Mouse (Mus musculus) heart, adult 2 months (tissue): ENCODE measurements around the gene Sectm1a.

Source experiments
- CTCF ChIP-seq: fragments of 200-600 bp; IDR thresholded peaks from 2 replicates; pipeline ENCODE4 v1.8.1; 2022; ENCODE audit warnings: antibody characterized with exemption, mild to moderate bottlenecking, moderate library complexity
- EP300 ChIP-seq: fragments of 200-500 bp; IDR thresholded peaks from 2 replicates; pipeline ENCODE4 v1.6.1; 2011; ENCODE audit warnings: low read depth, low read length, control low read depth; ENCODE audit not compliant: insufficient read depth
- POLR2A ChIP-seq: fragments of 200-500 bp; IDR thresholded peaks from 2 replicates; pipeline ENCODE4 v1.6.1; 2011; ENCODE audit warnings: mild to moderate bottlenecking, low read depth, low read length, control low read depth; ENCODE audit not compliant: insufficient read depth

DNA sequence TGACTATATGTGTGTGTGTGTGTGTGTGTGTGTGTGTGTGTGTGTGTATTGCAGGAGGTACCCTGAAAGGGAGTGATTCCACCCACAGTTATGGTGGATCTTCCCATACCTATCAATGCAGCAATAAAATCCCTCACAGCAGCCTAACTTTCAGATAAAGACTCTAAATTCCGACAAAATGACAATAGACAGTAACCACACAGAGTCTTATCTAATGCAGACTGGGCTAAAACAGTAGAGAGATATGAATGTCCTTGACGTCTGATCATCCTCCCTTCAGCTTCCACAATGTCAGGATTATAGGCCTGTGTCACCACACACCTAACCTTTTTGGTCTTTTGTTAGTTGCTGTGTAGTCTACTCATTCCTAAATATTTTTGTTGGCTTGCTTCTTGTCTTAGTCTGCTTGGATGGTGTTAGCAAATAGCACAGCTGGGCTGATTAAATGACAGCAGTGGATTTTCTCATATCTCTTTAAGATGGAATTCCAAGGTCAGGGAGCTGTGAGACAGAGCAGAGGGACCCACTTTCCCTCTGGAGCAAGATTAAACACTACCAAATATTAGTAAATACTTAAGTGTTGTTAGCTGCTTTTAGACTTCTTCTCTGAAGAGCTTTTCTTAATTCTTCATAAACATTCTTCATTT is 41.1 kb upstream of the Sectm1a start:
- TF ChIP-seq CTCF (no peak), POLR2A (no peak), EP300 (no peak)
